Mouse (Mus musculus) layer of hippocampus, postnatal 10 days (tissue): ENCODE data around the gene Mroh9. TPM values are rescaled to one million over a fixed set of nuclear protein-coding genes. Genes with fewer than 3 reads are reported as not detected.

Source experiments
- DNase-seq, 2 experiments: peaks; one replicate each; pipeline ENCODE4 v3.0.0; 2021; ENCODE audit warnings: low spot score in 2 of 2
- long read RNA-seq: library from polyadenylated mRNA; stranded (forward); transcript quantifications from one replicate; pipeline ENCODE4 v2.0.0, GENCODE M21; 2023
- total RNA-seq, 2 experiments: library from RNA; stranded (reverse); gene quantifications; 2 replicates each; pipeline ENCODE4 v1.2.3; 2021

The Mroh9 gene
- total RNA-seq: not detected
- long read RNA-seq: 0 reads

DNA sequence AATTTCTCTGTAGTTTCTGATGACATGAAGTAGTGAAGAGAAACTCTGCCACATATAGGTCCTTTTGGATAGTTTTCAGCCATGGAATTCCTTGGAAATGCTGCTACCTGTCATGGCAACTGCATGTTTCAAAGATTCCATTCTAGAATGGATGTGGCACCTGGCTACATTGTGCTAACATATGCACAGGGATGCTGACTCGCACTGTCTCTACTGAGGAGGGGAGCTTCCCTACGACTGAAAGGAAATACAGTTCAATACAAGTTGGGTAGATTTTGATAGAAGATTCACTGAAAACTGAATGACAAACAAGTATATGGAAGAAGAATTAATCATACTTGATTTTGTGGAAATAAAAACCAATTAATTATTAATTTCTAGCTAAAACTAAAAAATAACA, at the start of gene Mroh9:
Mroh9 (minus strand) TSS at position 101 of the 400 bp plus-strand sequence.
- no peak for DNase-seq

DNA sequence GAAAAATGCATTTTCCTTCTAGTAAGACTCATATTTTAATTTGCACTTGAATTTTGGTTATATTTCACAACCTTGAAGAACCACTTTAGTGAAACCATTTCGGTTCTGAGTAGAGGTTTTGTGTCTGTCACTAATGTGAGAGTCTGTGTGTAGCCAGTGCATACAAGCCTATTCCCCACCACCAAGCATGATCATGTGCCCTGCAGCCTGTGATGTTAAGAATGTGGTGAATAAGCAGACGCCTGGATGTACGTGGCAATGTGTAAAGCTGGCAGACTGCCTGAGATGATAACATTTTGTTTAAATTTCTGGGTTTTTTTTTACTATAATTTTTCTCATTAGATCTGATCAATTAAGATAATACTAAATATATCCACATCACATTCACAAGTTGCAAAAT, 44.5 kb upstream of the Mroh9 start:
- DNase-seq: no peak

DNA sequence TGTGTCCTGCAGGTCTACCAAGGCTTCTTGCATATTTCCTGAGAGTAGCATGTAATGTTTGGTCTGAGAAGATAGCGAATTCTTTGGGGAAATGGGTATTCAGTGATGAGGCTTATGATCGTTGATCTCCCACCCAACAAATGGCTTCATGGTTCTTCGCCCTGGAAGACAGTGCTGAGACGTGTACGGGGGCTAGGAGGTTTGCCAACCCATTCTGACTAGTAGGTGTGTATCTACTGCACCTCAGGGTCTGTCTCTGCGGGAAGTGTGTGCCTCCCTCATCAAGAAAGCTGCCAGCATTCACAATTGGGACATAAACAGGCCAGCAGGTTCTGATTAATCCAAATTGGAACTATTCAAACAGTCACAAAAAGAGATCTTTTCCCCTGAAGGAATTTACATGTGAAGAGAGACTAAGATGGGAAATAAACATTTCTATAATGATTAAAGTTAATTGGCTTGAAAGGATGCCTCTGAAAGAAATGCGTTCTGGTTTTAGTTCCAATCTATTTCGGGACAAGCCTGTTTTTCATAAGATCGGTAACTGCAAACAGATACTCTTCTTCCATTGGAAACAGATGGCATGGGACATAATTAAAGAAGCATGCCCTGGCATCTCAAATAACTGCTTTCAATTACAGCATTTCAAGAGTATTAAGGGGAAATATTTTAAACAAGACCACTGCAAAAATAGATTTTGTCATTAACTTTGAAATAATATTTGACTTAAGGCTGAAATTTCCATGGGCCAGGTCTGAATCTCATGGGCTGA, 43.8 kb upstream of the Mroh9 start:
- no peak for DNase-seq

DNA sequence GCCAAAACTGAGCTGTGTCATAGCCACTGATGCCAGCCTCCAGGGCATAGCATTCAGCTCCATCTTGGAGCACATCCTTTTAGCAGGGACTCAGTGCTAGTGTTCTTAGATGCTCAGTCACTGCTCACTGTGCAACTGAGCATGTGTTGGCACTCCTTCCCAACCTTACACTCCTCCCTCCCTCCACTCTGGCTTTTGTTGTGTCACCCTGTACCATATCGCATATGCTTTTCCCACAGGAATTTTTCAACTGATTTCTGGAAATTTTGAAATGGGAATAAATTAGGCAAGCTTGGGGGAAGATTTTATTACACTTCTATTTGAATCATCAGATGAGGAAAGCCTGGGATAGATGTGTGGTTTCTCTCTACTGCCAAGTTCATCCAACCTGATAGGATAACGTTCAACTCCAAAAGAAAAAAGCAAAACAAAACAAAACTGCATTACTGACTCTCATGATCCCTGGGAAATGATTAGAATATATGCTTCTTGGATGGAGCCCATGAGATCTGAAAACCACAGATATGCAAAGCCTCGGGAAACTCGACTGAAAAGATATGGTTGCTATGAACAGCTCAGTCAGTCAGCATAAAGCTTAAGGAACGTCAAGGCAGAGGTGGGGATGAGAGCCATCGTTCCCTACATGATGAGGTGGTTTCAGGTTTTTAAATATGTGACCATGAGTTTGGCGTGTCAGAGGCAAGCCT, 40.9 kb upstream of the Mroh9 start:
- DNase-seq: peak in 1 of 2 experiments; percentile 19

DNA sequence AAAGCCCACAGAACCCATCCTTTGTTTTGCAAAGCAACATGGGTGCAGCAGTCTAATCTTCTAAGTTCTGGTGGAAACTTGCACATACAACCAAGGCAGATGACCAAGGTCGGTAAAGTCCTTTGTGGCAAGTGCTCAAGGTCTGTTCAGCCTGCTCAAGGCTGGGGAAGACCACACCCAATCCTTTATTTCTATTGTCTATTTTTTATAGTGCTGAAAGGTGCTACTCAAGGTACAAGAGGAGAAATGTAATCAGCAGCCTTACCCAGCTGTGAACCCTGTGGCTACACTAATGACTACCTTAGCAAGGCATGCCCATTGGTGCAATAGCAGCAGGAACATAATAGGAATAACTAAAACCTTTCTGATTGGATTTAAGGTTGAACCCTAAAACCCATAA, 36.9 kb upstream of the Mroh9 start:
- DNase-seq: no peak

DNA sequence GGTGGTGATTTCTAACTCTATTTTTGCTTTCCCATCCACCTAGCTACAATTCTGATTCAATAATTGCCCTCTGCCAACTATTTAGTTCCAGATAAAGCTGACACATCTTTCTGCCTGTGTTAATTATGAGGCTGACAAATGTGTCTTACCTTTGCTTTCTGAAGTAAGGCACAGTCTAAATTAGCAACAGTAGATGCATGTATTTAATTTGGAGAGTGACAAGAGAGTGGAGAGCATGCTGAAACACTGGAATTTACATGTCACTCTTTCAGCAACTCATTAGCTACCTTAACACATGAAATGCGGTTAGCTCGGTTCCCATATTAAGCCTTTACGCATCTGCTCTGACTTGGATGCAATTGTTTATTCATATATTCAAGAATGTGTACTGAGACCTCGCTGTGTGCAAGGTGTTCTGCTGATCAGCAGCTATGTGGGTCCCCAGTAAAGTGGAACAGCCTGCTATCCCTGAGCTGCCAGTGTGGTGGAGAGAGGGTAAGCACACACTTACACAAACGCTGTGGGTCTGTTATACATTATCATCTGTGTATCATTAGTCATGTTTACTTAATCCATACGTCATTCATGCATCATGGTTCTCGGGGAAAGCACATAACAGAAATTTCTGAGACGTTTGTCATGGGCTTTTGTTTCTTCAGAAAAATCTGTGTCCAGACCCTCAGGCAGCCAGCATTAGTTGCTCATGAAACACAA, 28.1 kb upstream of the Mroh9 start:
- no peak for DNase-seq

DNA sequence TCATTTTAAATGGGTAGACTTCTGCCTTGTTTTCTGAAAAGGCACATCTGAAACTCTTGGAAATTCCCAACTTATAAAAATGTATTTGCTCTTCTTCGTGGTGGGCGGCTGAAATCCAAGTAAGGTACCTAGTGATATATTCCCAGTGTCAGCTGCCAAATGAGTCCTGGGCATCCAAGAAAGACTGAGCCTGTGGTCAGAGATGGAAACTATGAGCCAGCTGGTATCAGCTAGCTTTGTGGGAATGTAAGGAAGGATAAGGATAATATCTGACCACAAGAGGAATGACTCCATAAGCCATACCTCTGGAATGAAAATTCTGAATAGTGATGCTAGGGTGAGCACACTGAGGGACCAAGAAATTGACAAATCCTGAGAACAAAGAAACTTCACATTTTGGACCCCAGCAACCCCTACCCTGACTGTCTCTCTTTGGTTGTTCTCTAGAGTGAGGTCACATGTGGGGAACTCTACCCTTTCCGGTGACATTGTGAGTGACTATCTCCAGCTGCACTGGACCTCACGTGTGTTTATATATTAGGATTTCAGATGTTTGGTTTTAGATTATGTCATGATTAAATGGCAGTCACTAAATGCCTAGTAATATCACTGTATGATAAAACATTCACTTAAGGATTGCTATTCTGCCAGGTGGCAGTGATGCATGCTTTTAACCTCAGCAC, 27.2 kb upstream of the Mroh9 start:
- no peak for DNase-seq

DNA sequence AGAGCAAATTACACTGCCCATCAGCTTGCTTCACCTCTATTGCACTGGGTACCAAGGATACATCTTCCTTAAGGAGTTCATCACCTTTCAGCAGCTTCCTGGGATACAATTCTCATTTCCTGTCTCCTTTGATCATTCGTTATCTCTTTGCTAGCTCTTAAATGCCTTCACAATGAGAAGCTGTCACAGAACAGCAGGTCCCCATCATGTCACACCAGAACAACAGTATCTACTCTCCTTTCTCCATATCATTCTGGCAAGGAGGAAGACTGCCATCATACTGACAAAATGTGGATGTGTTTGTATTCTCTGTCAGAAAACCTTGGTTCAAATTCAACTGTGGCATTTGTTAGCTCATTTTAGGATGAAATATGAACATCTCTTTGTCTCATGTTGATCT, 19.5 kb upstream of the Mroh9 start:
- no peak for DNase-seq

DNA sequence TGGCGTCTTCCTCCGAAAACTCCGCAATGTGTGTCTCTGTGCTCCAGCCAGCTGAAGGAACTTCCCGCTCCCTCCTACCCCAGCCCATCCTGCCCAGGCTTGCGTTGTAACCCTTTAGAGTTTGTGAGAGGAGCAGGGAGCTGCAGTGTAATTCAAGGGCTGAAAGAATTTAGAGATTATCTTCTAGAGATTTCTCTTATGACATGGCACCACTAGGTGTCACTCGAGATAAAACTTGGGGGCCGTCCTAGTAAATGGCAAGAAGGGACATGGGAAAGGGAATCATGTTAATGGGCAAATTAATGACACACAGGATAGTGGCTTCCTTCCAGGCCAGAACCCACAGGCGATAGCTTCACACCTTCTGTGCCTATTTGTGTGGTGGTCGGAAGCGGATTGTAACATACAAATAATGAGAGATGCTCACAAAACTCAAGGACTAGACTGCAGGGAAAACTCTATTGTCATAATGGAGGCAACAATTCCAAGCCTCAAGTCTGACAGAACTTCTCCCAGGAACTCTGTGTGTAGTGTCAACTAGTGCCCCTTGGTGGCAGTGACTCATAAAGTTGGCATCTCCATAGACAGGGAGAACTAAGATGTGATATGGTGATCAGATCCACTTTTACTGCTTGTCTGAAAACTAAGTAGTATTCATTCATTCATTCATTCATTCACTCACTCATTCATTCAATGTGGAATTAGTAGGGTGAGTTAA, 6.1 kb upstream of the Mroh9 start:
- peak; percentile 47 to 52 for DNase-seq

DNA sequence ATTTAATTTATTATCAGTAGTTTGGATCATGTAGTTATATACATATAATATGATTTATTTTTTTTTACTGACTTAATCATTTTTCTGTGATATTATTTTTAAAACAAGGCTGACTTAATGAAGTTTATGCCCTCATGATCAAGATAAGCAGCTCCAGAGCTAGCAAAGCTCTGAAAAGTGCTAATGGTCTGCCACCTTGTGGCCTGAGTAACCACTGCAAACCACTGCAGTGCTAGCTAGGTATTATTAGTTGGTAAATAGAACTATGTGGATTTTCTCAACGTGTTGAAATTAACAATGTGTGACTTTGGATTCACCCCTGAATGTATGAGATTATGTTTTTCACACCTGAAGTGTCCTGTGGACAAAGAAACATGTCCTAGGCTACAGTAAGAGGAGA, 15.0 kb downstream of the Mroh9 start:
- peak; percentile 62 to 74 for DNase-seq

DNA sequence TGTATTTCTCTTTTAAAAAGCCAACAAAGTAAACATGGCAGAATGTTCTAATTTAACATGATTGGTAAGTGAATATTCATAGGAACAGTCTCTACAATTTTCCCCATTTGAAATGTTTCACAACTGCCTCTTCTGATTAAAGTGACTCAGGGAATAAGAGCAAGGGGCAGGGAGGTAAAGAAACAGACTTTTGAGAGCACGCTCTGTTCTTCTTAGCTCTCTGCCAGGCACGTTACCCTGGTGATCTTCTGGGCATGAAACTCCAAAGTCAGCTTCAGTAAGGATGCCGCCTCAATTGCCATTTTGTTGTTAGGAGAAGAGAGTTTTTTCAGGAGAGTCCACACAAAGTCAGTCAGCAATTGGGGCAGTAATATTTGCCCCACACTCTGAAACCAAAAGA, 25.1 kb downstream of the Mroh9 start:
- peak; percentile 12 to 13 for DNase-seq

DNA sequence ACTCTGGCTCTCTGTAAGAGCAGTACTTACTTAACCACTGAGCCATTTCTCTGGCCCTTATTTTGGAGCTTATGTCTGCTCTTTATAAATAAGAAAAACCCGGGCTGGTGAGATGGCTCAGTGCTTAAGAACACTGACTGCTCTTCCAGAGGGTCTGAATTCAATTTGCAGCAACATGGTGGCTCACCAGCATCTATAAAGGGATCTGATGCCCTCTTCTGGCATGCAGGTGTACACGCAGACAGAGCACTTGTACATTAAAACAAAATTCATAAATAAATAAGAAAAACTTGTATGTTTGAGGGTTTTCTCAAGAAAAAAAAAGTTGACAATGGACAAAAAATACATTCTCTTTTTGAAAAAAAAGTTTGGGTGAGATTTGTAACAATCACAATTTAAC, 28.1 kb downstream of the Mroh9 start:
- DNase-seq: no peak

DNA sequence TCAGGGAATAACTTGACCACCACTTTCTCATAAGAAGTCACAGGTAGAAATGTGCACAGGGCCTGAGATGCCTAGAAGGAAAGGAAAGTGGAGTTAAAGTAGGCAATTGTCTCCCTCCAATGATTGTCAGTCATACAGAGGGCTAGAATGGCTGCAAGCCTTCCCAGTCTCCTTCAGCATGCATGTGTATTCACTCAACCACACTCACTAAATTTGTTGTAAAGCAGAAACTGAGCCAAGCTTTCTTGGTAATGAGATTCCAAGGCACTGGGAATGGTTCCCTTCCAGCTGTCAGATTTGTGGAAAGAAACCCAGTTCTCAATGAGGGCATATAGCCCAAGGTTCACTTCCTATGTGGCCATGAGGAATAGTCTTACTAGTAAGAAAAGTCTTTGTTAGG, 29.8 kb downstream of the Mroh9 start:
- DNase-seq: no peak

DNA sequence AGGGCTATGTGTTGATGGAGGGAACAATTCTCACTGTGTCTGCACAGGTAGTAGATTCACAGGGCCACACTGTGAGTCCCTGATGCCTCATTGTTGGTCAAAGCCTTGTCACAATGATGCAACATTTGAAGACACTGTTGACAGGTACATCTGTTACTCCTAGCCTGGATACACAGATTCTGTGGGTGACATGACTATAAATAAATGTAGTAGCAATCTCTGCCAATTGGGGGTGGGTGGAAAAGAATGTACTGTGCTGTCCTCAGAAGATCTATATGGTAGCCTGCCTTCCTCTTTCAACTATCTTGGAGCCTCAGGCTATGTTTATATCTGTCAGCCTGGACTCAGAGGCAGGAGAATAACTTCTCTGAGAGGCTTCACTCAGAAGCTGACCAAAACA, 62.4 kb downstream of the Mroh9 start:
- DNase-seq: no peak

DNA sequence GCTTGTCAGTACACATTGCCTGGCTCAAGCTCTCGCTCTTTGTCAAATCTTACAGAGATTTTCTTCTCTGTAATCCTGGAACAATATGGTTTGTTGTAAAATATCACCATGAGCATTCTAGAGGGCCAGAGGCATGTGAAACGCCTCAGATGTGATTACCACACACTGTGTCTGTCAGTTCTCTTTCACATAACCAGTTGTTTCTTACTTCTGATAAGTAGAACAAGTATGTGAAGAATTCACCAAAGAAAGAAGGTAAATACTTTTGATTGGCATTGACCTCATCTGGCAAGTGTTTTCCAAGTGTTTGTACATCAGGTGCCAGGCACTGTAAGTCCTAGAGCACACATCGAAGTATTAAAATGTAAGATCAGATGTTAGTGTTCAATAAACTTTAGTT, 76.2 kb downstream of the Mroh9 start:
- no peak for DNase-seq

DNA sequence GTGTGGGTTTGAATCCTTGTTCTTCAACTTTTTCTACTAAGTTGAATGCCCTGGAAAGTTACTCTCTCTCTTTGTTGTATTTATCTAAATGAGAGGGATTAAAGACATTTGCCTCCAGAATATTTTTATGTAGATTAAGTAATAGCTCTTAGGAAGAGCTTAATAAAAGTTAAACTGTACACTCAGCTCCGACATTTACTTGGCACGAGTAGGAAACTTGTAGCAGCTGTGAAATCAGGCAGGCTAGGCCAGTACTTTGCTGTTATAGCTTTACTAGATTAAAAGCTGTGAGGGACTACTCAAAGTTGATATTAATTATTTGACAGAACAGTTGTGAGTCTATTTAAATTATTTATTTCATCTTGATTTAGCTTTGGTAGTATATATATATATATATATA, 82.0 kb downstream of the Mroh9 start:
- no peak for DNase-seq

DNA sequence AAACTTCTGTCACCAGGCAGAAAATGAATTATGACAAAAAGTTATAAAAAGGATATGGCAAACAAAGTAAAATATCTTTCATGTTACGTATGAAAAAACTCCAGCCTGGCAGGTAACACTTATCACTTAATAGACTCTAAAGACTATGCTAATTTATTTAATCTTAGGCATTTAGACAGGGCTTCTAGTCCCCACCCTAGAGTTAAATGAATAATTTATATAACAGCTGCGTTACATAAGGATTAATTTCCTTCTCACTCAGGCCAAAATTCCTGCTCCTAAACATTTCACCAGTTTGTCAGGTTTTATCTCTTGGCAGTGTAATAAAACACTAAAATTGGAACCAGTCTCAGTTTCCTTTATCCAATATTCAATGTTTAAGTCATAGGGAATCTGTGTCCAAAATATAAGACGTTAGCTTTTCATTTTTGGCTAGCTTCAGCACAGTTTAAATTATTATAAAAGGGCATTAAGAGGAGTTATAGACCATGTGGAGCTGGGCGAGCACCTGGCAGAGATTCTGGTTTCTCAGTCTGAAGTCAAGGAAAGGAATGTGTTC, 84.1 kb downstream of the Mroh9 start:
- no peak for DNase-seq

DNA sequence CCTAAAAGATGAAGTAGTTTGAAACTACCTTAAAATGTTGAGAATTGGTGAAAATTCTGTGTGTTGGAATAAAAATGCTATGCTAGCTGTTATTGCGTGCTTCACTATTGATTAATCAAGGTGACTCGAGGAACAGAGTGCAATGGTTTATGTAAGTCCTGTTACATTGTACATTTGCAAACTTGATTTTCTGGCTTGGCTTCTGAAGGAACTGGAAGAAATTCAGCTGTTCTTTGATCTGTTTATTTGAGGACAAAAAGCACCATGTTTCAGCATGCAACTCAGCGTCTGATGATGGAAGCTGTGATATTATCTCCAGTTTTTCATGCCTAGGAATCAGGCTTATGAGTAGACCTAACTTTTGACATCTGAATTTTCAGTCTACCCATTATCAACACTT, 97.9 kb downstream of the Mroh9 start:
- DNase-seq: no peak

DNA sequence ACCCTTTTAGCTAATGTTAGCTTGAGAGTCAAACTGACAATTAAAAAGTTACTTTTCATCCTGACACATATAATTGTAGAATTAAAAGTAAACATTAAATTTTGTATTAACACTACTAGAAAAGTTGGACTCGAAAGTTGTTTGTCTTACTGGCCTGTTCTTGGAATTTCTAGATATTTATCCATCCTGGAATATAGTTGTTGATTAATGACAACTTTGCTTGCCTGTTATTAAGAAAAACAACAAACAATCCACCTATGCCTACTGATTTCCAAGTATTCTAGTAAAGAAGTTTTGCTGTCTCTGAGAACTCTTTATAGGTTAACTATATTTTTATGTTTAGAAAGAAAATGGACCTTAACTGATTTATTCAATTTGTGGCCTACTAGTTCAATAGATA, 98.7 kb downstream of the Mroh9 start:
- DNase-seq: no peak

DNA sequence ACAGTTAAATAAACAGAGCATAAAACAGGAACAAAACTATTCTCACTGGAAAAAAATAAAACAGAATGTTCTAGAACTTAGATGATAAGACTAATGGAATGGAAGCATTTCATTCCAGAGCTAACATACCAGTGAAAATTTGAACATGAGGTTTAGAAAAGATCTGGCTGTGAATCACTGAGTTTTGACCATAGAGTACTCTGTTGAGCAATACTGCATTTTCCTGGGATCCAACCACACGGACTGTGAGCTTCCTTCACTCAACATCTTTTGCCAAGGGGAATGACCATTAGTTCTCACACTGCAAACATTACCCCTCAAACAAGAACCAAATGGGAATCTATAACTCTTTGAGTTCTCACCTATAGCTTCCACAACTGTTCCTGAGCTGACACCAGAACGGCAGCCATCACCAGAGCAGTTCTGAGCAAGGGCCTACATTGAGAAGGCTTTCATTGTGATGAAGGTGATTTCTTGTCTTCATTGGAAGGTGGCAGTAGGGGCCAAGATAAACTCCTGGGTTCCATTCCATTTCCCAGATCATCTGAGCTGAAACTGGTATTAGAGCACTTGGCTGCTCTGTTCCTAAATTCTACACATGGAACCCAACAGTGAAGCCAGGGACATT, 99.2 kb downstream of the Mroh9 start:
- no peak for DNase-seq
